Mouse (Mus musculus): ENCODE measurements around the gene Nphp3. TPM values are rescaled to one million over a fixed set of nuclear protein-coding genes. Genes with fewer than 3 reads are reported as not detected.

The Nphp3 gene
- total RNA-seq, 2 experiments from 2014 or later = 0.51 TPM; not detected in 1

- ATAC-seq (replicated peaks; ENCODE audit: low FRiP score, poor library complexity, severe bottlenecking) = peak; percentile 90; the same call in 1 of the 2 replicates
Measured at GRCm38 (mm10) chr9:104062430-104063243, 60.3 kb downstream of the Nphp3 start, which contains the start of gene Uba5. TSS of gene Uba5 (minus strand) at chr9:104063134.

- peak; percentile 93 for ATAC-seq (replicated peaks; ENCODE audit: low FRiP score, poor library complexity, severe bottlenecking)
Measured at GRCm38 (mm10) chr9:104063244-104063961, 61.1 kb downstream of the Nphp3 start, which contains the start of gene Acad11. TSS of gene Acad11 (plus strand) at chr9:104063377.

- no peak for ATAC-seq (replicated peaks; ENCODE audit: low FRiP score, poor library complexity, severe bottlenecking)
Measured at GRCm38 (mm10) chr9:104064571-104064970, 62.2 kb downstream of the Nphp3 start.

- no peak for ATAC-seq (replicated peaks; ENCODE audit: low FRiP score, poor library complexity, severe bottlenecking)
Measured at GRCm38 (mm10) chr9:104070241-104070640, 67.9 kb downstream of the Nphp3 start.

GRCm38 (mm10) chr9:104070863-104071604, 68.7 kb downstream of the Nphp3 start:
- ATAC-seq (replicated peaks; ENCODE audit: low FRiP score, poor library complexity, severe bottlenecking) = no peak

GRCm38 (mm10) chr9:104075808-104076207, 73.5 kb downstream of the Nphp3 start:
- ATAC-seq (replicated peaks; ENCODE audit: low FRiP score, poor library complexity, severe bottlenecking) = 0 out of 2 replicates have a peak, but pooled peaks have one; percentile 47

- no peak for ATAC-seq (replicated peaks; ENCODE audit: low FRiP score, poor library complexity, severe bottlenecking)
Measured at GRCm38 (mm10) chr9:104078780-104079179, 76.4 kb downstream of the Nphp3 start.

- peak; percentile 84 for ATAC-seq (replicated peaks; ENCODE audit: low FRiP score, poor library complexity, severe bottlenecking)
Measured at GRCm38 (mm10) chr9:104079379-104079778, 77.0 kb downstream of the Nphp3 start.

GRCm38 (mm10) chr9:104080038-104080437, 77.7 kb downstream of the Nphp3 start:
- no peak for ATAC-seq (replicated peaks; ENCODE audit: low FRiP score, poor library complexity, severe bottlenecking)

- ATAC-seq (replicated peaks; ENCODE audit: low FRiP score, poor library complexity, severe bottlenecking) = no peak
Measured at GRCm38 (mm10) chr9:104085730-104086429, 83.5 kb downstream of the Nphp3 start.

GRCm38 (mm10) chr9:104088555-104088954, 86.2 kb downstream of the Nphp3 start:
- ATAC-seq (replicated peaks; ENCODE audit: low FRiP score, poor library complexity, severe bottlenecking) = no peak

- no peak for ATAC-seq (replicated peaks; ENCODE audit: low FRiP score, poor library complexity, severe bottlenecking)
Measured at GRCm38 (mm10) chr9:104092945-104093344, 90.6 kb downstream of the Nphp3 start.

Other genes with a start within 250 kb of the Nphp3 start
- not detected in 2 replicates for gene Tmem108, start 240.7 kb upstream of the Nphp3 start, total RNA-seq (2015; ENCODE audit: low replicate concordance)
- not detected in 2 replicates for gene Tmem108, start 240.7 kb upstream of the Nphp3 start, total RNA-seq (2017; ENCODE audit: low replicate concordance)
- gene Gm28305, start 38.1 kb downstream of the Nphp3 start, total RNA-seq (2015; ENCODE audit: low replicate concordance) = not detected in 2 replicates
- gene Gm28305, start 38.1 kb downstream of the Nphp3 start, total RNA-seq (2017; ENCODE audit: low replicate concordance) = not detected in 2 replicates
- 7.1 and 7.9 TPM in 2 replicates for gene Uba5, start 60.6 kb downstream of the Nphp3 start, total RNA-seq (2015; ENCODE audit: low replicate concordance)
- gene Uba5, start 60.6 kb downstream of the Nphp3 start, total RNA-seq (2017; ENCODE audit: low replicate concordance) = 9.8 and 10.7 TPM in 2 replicates
- gene Acad11, start 60.8 kb downstream of the Nphp3 start, total RNA-seq (2015; ENCODE audit: low replicate concordance) = 3.8 and 9.8 TPM in 2 replicates
- 4.2 and 4.5 TPM in 2 replicates for gene Acad11, start 60.8 kb downstream of the Nphp3 start, total RNA-seq (2017; ENCODE audit: low replicate concordance)
- gene Ackr4, start 124.4 kb downstream of the Nphp3 start, total RNA-seq (2015; ENCODE audit: low replicate concordance) = not detected in 2 replicates
- gene Ackr4, start 124.4 kb downstream of the Nphp3 start, total RNA-seq (2017; ENCODE audit: low replicate concordance) = 0.77 TPM in 1 of 2 replicates, not detected in the other